Mouse (Mus musculus): Measurements from ENCODE around the gene Zc3h6.

Gene Zc3h6

DNA sequence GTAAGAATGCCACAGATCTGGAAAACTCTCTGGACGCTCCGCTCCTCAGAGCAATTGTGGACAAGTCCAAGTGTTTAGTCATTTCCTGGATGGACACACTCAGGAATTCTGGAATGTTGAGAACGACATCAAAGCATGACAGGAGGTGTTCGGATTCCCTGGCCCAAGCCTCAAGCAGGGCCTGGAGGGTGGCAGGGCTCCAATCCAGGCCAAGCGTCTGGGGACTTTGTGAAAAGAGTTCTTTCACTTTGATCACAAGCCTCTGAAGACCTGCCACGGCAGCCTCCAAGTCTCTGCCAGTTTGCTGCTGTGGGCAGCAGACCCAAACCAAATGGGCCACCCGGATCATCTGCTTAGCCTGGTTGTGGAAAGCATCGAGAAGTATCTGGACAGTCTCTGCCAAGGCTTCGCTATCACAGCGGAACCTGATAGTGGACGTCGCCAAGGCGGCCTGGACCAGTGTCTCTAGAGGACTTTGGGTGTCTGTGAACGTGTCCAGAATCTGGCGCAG lies 71.3 kb downstream of the Zc3h6 start:
- DNase-seq: peak; percentile 19

DNA sequence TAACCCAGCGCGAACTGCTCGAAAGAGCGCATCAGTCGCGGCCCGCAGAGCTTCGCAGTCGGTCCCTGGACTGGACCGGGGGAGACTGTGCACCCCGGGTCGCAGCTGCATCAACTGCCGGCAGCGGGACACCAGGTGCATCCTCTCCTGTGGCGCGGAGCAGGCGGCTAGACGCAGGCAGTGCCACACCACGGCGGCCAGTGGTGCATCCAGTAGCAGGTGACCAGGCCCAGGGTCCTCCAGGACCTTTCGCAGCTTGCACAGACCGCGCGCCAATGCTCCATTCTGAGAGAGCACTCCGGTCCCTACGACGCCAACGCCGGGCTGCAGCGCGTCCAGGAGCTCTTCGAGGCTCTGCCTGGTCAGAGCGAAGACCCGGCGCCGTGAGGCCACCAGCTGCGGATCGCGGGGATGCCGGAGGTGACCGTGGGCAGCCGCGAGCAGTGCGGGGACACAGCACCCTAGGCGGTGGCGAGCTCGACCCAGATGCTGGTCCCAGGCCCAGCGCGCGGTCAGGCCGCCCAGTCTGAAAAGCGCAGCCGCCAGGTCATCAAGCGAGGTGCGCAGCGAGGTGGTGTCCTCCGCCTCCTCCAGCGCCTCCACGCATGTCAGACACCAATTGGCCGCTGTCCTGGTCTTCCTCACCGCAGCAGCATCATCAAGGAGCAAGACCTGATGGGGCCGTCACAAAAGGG lies 71.9 kb downstream of the Zc3h6 start:
- DNase-seq: peak; percentile 32

DNA sequence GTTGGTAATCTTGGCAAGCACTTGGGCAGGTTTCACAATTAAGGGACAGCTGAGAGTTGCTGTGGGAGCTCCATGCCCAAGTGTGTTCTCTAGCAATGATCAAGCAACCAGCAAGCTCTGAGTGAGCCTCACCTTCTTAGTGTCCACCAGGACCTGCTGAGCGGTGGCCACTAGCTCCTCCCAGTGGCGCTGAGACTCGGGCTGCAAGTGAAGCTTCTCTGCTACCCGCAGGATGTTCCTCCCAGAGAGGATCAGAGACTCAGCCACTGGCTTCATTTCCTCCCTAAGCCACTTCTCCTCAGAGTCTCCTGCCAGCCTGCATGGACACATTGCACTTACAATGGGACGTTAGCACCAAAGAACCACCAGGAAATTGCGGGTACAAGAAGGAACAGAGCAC lies 73.4 kb downstream of the Zc3h6 start:
- no peak for DNase-seq

DNA sequence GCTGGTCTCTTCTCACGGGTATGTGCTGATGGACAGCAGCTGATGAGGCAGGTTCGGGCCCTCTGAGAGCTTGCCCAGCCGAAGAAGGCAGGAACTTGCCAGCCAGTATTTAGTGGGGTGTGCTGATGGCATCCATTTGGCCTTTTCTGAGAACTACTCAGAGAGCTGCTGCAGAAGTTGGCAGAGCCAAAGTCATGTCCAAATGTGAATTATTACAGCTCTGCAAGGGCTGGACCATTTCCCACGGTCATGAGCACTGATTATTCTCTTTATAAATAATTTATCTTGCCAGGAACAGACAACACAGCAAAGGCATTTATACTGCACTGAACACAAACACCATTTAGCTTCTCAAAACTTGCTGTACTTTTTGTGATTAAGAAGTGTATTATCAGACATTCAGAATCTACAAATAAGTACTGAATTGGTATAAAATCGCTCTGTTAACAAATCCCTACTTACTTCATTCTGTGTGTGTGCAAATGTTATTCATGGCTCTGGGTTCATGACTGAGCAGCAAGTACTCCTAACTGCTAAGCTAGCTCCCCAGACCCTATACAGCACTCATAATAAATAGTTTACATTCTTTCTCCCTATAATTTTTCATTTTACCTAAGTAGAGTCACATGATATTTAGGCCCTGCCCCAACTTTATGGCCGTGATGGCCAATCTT lies 79.1 kb downstream of the Zc3h6 start:
- no peak for DNase-seq

DNA sequence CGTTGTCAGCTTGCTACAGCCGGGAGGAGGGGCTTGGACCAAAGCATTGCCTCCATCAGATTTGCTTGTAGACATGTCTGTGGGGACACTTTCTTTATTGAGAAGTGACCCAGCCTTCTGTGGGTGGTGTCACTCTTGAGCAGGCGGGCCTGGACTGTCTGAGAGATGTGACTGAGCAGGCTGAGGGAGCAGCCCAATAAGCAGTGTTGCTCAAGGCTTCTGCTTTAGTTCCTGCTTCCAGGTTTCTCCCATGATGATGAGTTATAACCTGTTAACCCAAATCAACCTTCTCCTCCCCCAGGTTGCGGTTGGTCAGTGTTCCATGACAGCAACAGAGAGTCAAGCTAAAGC lies 79.6 kb downstream of the Zc3h6 start:
- DNase-seq: no peak

DNA sequence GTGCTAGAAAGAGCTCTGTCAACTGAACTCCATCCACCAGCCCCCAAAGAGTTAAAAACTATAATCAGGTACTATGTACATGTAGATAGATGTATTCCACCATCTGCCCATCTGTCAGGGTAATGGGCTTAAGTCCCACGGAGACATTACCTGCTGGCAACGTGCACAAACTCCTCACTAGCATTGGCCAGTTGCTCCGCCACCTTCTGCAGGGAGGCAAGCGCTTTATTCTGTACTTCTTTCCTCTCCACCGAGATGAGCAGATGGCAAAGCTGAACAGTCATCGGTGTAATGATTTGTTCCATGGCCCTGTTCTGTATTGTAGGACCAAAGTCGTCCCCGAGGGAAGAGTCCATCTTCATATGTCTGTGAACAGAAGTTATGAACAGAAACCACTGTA lies 80.6 kb downstream of the Zc3h6 start, which contains the start of gene Vinac1:
Vinac1 (minus strand) TSS at position 362 of the 400 bp plus-strand sequence.
- no peak for DNase-seq

DNA sequence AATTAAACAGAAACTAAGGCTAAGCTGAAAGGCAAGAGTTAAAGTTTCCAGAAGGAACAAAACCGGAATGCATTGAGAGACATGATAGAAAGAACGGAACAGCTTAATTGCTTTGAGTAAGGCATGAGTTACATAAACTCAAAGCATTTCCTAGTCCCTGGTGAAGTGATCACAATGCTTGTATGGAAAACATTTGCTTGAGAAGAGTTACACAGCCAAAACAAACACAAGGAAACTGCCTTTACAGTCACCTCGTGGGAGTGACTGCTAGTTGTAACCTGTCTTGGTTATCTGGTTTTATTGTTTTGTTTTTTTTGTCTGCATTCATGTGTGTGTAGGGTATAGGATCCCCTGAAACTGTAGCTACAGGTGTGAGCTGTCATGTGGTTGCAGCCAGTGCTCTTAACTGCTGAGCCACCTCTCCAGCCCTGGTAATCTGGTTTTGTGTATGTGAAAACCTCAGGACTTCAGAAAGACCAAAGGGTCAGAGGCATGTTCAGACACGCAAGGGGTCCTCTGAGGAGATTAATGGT lies 85.3 kb downstream of the Zc3h6 start:
- no peak for DNase-seq

DNA sequence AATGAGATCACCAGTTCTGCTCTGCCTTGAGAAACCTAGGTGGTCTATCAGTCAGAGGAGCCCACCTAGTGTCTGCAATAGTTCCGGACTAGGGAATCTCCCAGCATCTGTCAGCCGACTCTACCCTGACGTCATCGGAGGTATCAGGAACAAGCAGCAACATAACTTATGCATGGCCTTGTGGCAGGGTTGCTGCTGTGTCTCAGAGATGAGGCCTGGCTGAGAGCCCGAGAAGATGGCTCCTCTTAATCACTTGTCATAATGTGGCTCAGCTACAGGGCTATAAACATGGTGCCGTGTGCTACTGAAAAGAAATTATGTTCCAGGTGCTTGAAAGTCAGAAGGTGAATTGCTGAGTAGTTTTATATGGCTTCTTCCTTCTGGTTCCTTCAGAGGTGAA lies 88.5 kb downstream of the Zc3h6 start:
- DNase-seq: no peak

DNA sequence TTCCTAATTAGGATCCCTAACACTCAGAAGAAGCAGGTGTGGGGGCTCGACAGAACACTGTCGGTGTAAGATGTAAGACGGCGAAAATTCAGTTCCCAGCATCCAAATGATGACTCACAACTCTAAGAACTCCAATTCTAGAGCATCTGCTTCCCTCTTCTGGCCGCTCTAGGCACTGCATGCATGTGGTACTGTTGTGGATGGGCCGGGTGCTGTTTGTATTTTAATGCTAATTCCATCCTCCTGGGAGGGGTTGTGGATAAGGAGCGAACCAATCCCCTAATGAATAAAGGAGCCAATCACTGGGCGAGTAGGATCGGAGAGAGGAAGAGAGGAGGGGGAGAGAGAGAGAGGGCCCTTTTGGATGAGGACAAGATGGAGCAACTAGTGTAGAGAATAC lies 89.4 kb downstream of the Zc3h6 start:
- no peak for DNase-seq

DNA sequence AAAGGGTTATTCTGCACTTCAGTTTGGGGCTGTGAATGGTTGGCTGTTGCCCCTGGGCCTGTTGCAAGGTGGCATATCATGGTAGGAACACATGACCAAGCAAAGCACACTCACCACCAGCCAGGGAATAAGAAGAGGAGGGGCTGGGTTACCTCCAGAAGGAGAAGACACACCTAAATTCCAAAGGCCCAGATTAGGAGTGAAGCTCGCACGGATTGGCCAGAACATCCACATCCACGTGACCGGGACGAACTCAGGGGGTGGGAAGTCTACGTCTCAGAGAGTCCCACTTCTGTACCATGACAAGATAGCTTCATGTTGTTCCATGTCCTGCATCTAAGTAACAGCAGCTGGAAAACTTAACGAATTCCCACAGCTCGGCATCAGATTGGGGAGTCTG lies 90.1 kb downstream of the Zc3h6 start:
- DNase-seq: no peak

DNA sequence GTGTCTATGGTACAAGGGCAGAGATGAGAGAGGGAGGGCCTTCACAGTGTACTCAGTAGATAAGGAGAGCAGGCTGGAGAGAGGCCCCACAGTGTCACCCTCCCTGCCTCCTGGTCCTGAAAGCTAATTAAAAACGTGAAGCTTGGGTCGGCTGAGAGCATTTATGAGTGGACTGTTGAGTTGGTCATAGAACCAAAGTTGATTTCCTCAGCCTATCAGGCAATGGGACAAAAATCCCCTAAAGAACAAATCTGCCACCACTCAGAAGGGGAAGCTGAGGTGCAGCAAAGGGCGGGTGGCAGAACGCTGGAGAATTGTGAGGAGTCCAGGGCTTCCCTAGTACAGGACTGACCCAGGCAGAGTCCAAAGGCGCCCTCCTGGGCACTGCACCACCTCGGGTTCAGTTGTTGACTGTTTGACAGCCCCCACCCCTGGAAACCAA lies 90.7 kb downstream of the Zc3h6 start:
- DNase-seq: no peak

DNA sequence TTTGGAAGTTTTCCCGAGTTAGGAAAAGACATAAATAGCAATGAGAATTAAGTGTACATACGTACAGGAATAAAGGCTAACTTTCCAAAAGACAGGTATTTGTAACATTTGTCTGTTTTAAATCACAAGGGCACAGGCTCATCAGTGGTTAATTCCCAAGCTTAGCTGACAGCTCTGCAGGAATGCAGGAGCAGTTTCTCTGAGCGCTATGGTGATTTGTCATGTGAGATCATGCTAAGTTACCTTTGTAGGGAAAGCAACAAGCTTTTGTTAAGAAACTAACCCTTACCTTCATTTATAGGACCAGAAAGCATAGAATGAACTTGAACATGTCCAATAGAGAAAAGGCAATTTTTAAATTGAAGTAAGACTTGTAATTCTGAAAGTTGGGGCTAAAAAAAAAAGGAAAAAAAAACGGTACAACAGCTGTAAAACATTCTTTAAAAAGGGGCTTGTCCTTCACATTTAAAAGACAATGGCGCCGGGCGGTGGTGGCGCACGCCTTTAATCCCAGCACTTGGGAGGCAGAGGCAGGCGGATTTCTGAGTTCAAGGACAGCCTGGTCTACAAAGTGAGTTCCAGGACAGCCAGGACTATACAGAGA lies 94.4 kb downstream of the Zc3h6 start:
- no peak for DNase-seq

DNA sequence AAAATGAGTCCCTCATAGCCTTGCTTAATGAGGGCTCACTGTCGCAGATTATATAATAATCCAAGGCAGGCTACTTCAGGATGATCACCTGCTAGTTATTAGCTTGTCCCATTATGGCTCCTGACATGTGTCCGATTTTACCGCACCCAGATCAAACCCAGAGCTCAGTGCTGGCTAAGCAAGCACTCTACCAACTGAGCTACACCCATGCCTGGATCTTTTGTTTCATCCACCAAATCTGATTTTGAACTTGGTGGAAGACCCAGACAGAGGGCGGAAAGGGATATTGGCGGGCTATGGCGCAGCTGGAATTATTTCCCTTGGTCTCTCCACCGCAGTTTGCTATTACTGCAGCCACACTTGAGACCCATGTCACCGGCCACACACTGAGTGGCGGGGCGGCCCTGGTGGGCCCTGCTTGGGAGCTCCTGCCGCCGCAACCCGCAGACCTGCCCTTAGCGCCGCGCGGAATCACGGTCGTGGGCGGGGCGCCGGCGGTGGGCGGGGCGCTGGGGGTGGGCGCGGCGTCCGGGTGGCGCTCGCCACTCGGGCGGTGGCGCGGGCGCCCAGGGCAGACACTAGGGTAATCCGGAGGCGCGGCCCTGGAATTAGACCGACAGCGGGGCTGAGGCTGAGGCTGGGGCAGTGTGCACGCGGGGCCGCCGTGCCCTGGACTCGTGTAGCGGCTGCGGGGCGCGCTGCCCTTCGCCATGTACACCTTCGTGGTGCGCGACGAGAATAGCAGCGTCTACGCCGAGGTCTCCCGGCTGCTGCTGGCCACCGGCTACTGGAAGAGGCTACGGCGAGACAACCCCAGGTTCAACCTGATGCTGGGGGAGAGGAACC lies 98.5 kb downstream of the Zc3h6 start, which contains the start of gene Ttl:
Ttl (plus strand) TSS at position 506 of the 846 bp plus-strand sequence.
- DNase-seq: peak; percentile 80

DNA sequence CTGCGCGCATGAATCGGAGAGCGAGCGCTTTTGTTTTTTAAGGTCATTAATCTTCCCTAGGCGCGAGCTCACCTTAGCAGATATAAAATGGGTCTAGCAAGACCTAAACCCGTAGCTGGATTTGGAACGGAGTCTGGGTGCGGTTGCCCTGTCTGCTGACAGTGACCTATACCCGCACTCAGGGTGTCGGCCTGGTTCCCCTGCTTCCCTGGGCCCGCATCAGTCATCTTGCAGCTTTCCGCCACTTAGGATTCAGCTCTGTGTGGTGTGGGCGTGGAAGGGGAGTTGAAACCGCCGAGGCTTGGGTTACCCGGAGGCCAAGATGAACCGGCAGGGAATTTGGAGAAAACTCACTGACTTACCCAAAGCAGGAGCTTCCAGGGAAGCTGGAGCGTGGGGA lies 99.1 kb downstream of the Zc3h6 start:
- DNase-seq: peak; percentile 47
